Mouse (Mus musculus) stomach, embryonic 14.5 days (tissue): ENCODE results near the gene Nlrc3. TPM values are rescaled to one million over a fixed set of nuclear protein-coding genes. Genes with fewer than 3 reads are reported as not detected.
A peak's percentile ranks its signal among the peaks of the same experiment; 100 is the strongest.
"Not testable (repeated sequence)": the region's sequence is repeated elsewhere in the genome, so short reads cannot be mapped to it uniquely, and the experiment has no call there.

Experiments
- ATAC-seq: fragments of 200-750 bp; cut with Nextera tagmentation; 2 replicates; pipeline ENCODE4 v1.8.0; 2017; ENCODE audit warnings: low read depth, moderate TSS enrichment; ENCODE audit not compliant: insufficient number of reproducible peaks, insufficient read depth, low FRiP score
- H3K27ac ChIP-seq: fragments of 300-500 bp; sonication (generic); 2 replicates; pipeline ENCODE4 v1.5.1; 2014; ENCODE audit warnings: mild to moderate bottlenecking, low read length, moderate library complexity, mixed read lengths
- H3K27me3 ChIP-seq: fragments of 300-500 bp; sonication (generic); 2 replicates; pipeline ENCODE4 v1.6.1; 2014; ENCODE audit warnings: low read length, control low read depth, mixed read lengths; ENCODE audit not compliant: control insufficient read depth, insufficient read depth
- H3K36me3 ChIP-seq: fragments of 300-500 bp; sonication (generic); 2 replicates; pipeline ENCODE4 v1.6.1; 2014; ENCODE audit warnings: mild to moderate bottlenecking, control low read depth, low read length, moderate library complexity, mixed read lengths; ENCODE audit not compliant: control insufficient read depth, insufficient read depth
- H3K4me1 ChIP-seq: fragments of 300-500 bp; sonication (generic); 2 replicates; pipeline ENCODE4 v1.6.1; 2014; ENCODE audit warnings: low read length, control low read depth, mixed read lengths; ENCODE audit not compliant: control insufficient read depth, insufficient read depth
- H3K4me2 ChIP-seq: fragments of 300-500 bp; sonication (generic); replicated peaks from 2 replicates; pipeline ENCODE4 v1.6.1; 2014; ENCODE audit warnings: low read depth, low read length, control low read depth
- H3K4me3 ChIP-seq: fragments of 300-500 bp; sonication (generic); 2 replicates; pipeline ENCODE4 v1.5.1; 2014; ENCODE audit warnings: low read depth, low read length, control low read depth
- H3K9ac ChIP-seq: fragments of 300-500 bp; sonication (generic); replicated peaks from 2 replicates; pipeline ENCODE4 v1.6.1; 2014; ENCODE audit warnings: low read depth, mild to moderate bottlenecking, control low read depth, low read length, moderate library complexity, mixed read lengths
- H3K9me3 ChIP-seq: fragments of 300-500 bp; sonication (generic); 2 replicates; pipeline ENCODE4 v1.6.1; 2016; ENCODE audit warnings: low read depth, low read length, control low read depth; ENCODE audit not compliant: control insufficient read depth
- WGBS: fragments of 180-500 bp; shearing (Covaris S2); extraction: QIAGEN DNeasy Blood & Tissue Kit; methylation state at CpG from one replicate; pipeline ENCODE4 v1.1.7; 2014; 5-methylcytosine and 5-hydroxymethylcytosine counted together
- polyA plus RNA-seq: library from polyadenylated mRNA; unstranded; fragments of >200 nt; fragmentation: Nextera tagmentation; extraction: Ambion mirVana; gene quantifications from 2 replicates; pipeline ENCODE4 v1.2.1, GENCODE M21; 2014

Gene Nlrc3
- 0.83 and 1.2 TPM in 2 replicates for polyA plus RNA-seq

- no peaks in the 10 kb centered on the region for H3K9me3 ChIP-seq
- H3K27ac ChIP-seq = no peak within 1 kb of the TSS
- H3K36me3 ChIP-seq = peaks cover 26% of the 10 kb centered on the region
- WGBS = 62% methylated on average over 4 of the region's 4 CpGs
- H3K4me2 ChIP-seq = no peak within 1 kb of the TSS
- ATAC-seq = peak; percentile 21; the same call in 1 of the 2 replicates
- H3K27me3 ChIP-seq = no peaks in the 10 kb centered on the region
- H3K9ac ChIP-seq = no peak within 1 kb of the TSS
- H3K4me3 ChIP-seq = no peak within 1 kb of the TSS
- H3K4me1 ChIP-seq = no peaks in the 10 kb centered on the region
Observed at GRCm38 (mm10) chr16:3976251-3976671, at the start of gene Nlrc3. Gene Nlrc3 (minus strand): TSS chr16:3976632.

GRCm38 (mm10) chr16:4022719-4023118 is 46.3 kb upstream of the Nlrc3 start:
- Histone ChIP-seq H3K4me1 (no peaks in the 10 kb centered on the region), H3K4me2 (no peak overlapping the region), H3K9me3 (no peaks in the 10 kb centered on the region), H3K4me3 (no peak overlapping the region), H3K27me3 (no peaks in the 10 kb centered on the region), H3K36me3 (no peaks in the 10 kb centered on the region), H3K9ac (no peak overlapping the region), H3K27ac (no peak overlapping the region)
- ATAC-seq = no peak
- 62% methylated on average over 4 of the region's 4 CpGs for WGBS

- no peak overlapping the region for H3K27ac ChIP-seq
- H3K4me1 ChIP-seq = no peaks in the 10 kb centered on the region
- no peak overlapping the region for H3K4me2 ChIP-seq
- no peak overlapping the region for H3K4me3 ChIP-seq
- ATAC-seq = no peak
- H3K36me3 ChIP-seq = no peaks in the 10 kb centered on the region
- H3K27me3 ChIP-seq = no peaks in the 10 kb centered on the region
- H3K9me3 ChIP-seq = no peaks in the 10 kb centered on the region
- H3K9ac ChIP-seq = no peak overlapping the region
- whole genome bisulfite sequencing = 96% methylated on average over 1 of the region's 1 CpGs
Observed at GRCm38 (mm10) chr16:4021241-4021640, 44.8 kb upstream of the Nlrc3 start.

- not testable (repeated sequence) for ATAC-seq, H3K4me3 ChIP-seq, H3K36me3 ChIP-seq, H3K4me2 ChIP-seq, H3K27me3 ChIP-seq, H3K9ac ChIP-seq, H3K4me1 ChIP-seq, H3K9me3 ChIP-seq, H3K27ac ChIP-seq
- 78% methylated on average over 6 of the region's 6 CpGs for WGBS
Observed at GRCm38 (mm10) chr16:4017466-4017865, 41.0 kb upstream of the Nlrc3 start.

- not testable (repeated sequence) for H3K9me3 ChIP-seq, H3K27me3 ChIP-seq, H3K4me1 ChIP-seq, H3K9ac ChIP-seq, H3K27ac ChIP-seq, ATAC-seq, H3K4me2 ChIP-seq, H3K4me3 ChIP-seq, H3K36me3 ChIP-seq
- 78% methylated on average over 17 of the region's 17 CpGs for WGBS
Observed at GRCm38 (mm10) chr16:4016786-4017185, 40.4 kb upstream of the Nlrc3 start.

- H3K36me3 ChIP-seq = no peaks in the 10 kb centered on the region
- H3K4me1 ChIP-seq = no peaks in the 10 kb centered on the region
- H3K9me3 ChIP-seq = no peaks in the 10 kb centered on the region
- no peak for ATAC-seq
- H3K4me3 ChIP-seq = no peak overlapping the region
- 77% methylated on average over 5 of the region's 5 CpGs for WGBS
- H3K27me3 ChIP-seq = no peaks in the 10 kb centered on the region
- H3K9ac ChIP-seq = no peak overlapping the region
- H3K27ac ChIP-seq = no peak overlapping the region
- no peak overlapping the region for H3K4me2 ChIP-seq
Observed at GRCm38 (mm10) chr16:4014040-4014668, 37.7 kb upstream of the Nlrc3 start.

- ATAC-seq = no peak
- H3K36me3 ChIP-seq = no peaks in the 10 kb centered on the region
- H3K4me3 ChIP-seq = no peak overlapping the region
- H3K4me2 ChIP-seq = no peak overlapping the region
- H3K27ac ChIP-seq = no peak overlapping the region
- no peaks in the 10 kb centered on the region for H3K4me1 ChIP-seq
- no peaks in the 10 kb centered on the region for H3K27me3 ChIP-seq
- H3K9ac ChIP-seq = no peak overlapping the region
- no peaks in the 10 kb centered on the region for H3K9me3 ChIP-seq
- WGBS = 65% methylated on average over 4 of the region's 4 CpGs
Observed at GRCm38 (mm10) chr16:4012882-4013570, 36.6 kb upstream of the Nlrc3 start.

- peak within 1 kb of the TSS; percentile 71 for H3K4me2 ChIP-seq
- peak within 1 kb of the TSS; percentile 85 for H3K4me3 ChIP-seq
- 2% methylated on average over 58 of the region's 58 CpGs for WGBS
- no peaks in the 10 kb centered on the region for H3K27me3 ChIP-seq
- H3K27ac ChIP-seq = peak within 1 kb of the TSS; percentile 81
- peaks cover 23% of the 10 kb centered on the region for H3K36me3 ChIP-seq
- ATAC-seq = peak; percentile 98
- H3K9me3 ChIP-seq = no peaks in the 10 kb centered on the region
- peak within 1 kb of the TSS; percentile 80 for H3K9ac ChIP-seq
- peaks cover 6% of the 10 kb centered on the region; the same call in 1 of the 2 replicates for H3K4me1 ChIP-seq
Observed at GRCm38 (mm10) chr16:4003489-4004398, 27.3 kb upstream of the Nlrc3 start, which contains the start of gene Slx4. Gene Slx4 (minus strand): TSS chr16:4003770.
